20 mouse cellular contexts compared by ENCODE assay signal in genomic region chr14:121552586-121552985, GRCm38 (mm10). TPM values are rescaled to one million over a fixed set of nuclear protein-coding genes. Genes with fewer than 3 reads are reported as not detected.
A peak's percentile ranks its signal among the peaks of the same experiment; 100 is the strongest.
DNase-seq lines count a peak whose midpoint lies in the region; ATAC-seq and TF ChIP-seq lines count a peak whose summit lies in the region.
"Had no signal": no experiment of that assay in that cellular context is flagged by ENCODE, and none has a peak within 500 bp of the region (broad histone marks: within the 10 kb centered on the region; RNA-seq: fewer than 3 reads in every experiment).

No protein-coding gene starts in this region.

- no peak overlapping the region for H3K4me2 ChIP-seq in forebrain, embryonic 15.5 days (replicated peaks)
- H3K4me2 ChIP-seq: forebrain, embryonic 13.5 days; heart, embryonic 11.5 days; heart, embryonic 15.5 days; hindbrain, embryonic 15.5 days had no signal

- 0 out of 2 replicates have a peak overlapping the region, but pooled peaks have one; percentile 8 for H3K27ac ChIP-seq in brown adipose tissue, adult 24 weeks (replicated peaks; ENCODE audit: low read depth, low read length)
- H3K27ac ChIP-seq in thymus, adult 2 months (ENCODE audit: control insufficient read depth, insufficient read depth, low read length), result peak overlapping the region; percentile 42; the same call in 1 of the 2 replicates
- H3K27ac ChIP-seq in forebrain, embryonic 15.5 days (replicated peaks), result no peak overlapping the region
- H3K27ac ChIP-seq: embryonic facial prominence, embryonic 10.5 days; forebrain, embryonic 13.5 days; heart, adult 2 months; heart, embryonic 15.5 days; hindbrain, embryonic 15.5 days had no signal

- H3K9ac ChIP-seq in forebrain, embryonic 15.5 days (replicated peaks), result no peak overlapping the region
- H3K9ac ChIP-seq: forebrain, embryonic 13.5 days; heart, embryonic 15.5 days; hindbrain, embryonic 15.5 days had no signal

- TF ChIP-seq POLR2A in thymus, adult 2 months (IDR thresholded peaks at IDR 0.05; ENCODE audit: control insufficient read depth, extremely low read depth, insufficient read depth, low read length, poor library complexity), result no peak

- WGBS in thymus, adult 2 months, result 21% methylated on average over 5 of the region's 5 CpGs
- WGBS in forebrain, embryonic 15.5 days, result 79% methylated on average over 5 of the region's 5 CpGs

- DNase-seq in CD8-positive naive resting alpha-beta T cell, adult 2 months (ENCODE audit: low read depth in 2 of 2, low spot score in 2 of 2), result peak; percentile 43 to 53
- DNase-seq in thymus, adult 2 months, result peak; percentile 40
- peak; percentile 41 for DNase-seq in thymus, postnatal 25 days
- no peak for DNase-seq in cerebellum, adult 8-10 months
- DNase-seq in frontal cortex, postnatal 10 days (ENCODE audit: low spot score in 2 of 2), result no peak
- DNase-seq in natural killer cell, adult 2 months (ENCODE audit: low spot score in 2 of 2), result no peak
- DNase-seq: adrenal gland, postnatal 10 days; cerebellum, adult 11-12 months; cerebellum, adult 9-11 months; cerebellum, postnatal 36 days; gastrocnemius, postnatal 14 days; heart, adult 2 months; heart, postnatal 36 days had no signal

- 0 out of 2 replicates have a peak, but pooled peaks cover 2% of the 10 kb centered on the region for H3K4me1 ChIP-seq in brown adipose tissue, adult 24 weeks (ENCODE audit: control insufficient read depth, insufficient read depth, insufficient read length, low read length)
- H3K4me1 ChIP-seq in thymus, adult 2 months (replicated peaks; ENCODE audit: control insufficient read depth, insufficient read depth, low read length), result peaks cover 17% of the 10 kb centered on the region
- H3K4me1 ChIP-seq in forebrain, embryonic 15.5 days, result no peaks in the 10 kb centered on the region
- H3K4me1 ChIP-seq: forebrain, embryonic 13.5 days; hindbrain, embryonic 15.5 days had no signal

- H3K4me3 ChIP-seq in brown adipose tissue, adult 24 weeks (ENCODE audit: insufficient read depth, low read depth, low read length), result no peak overlapping the region
- no peak overlapping the region for H3K4me3 ChIP-seq in thymus, adult 2 months (ENCODE audit: control insufficient read depth, insufficient read depth, low read length)
- no peak overlapping the region for H3K4me3 ChIP-seq in forebrain, embryonic 15.5 days
- H3K4me3 ChIP-seq: embryonic facial prominence, embryonic 10.5 days; forebrain, embryonic 13.5 days; heart, adult 2 months; heart, embryonic 15.5 days; hindbrain, embryonic 15.5 days had no signal

- no peaks in the 10 kb centered on the region for H3K9me3 ChIP-seq in forebrain, embryonic 15.5 days
- H3K9me3 ChIP-seq: embryonic facial prominence, embryonic 10.5 days; forebrain, embryonic 13.5 days; heart, embryonic 15.5 days; hindbrain, embryonic 15.5 days had no signal

- H3K27me3 ChIP-seq in thymus, adult 2 months (ENCODE audit: control insufficient read depth, insufficient read depth, low read length), result no peaks in the 10 kb centered on the region
- H3K27me3 ChIP-seq in forebrain, embryonic 15.5 days, result no peaks in the 10 kb centered on the region
- H3K27me3 ChIP-seq: forebrain, embryonic 13.5 days; heart, embryonic 15.5 days; hindbrain, embryonic 15.5 days had no signal

- no peak for ATAC-seq in forebrain, embryonic 15.5 days (replicated peaks)
- ATAC-seq: forebrain, embryonic 13.5 days had no signal

- TF ChIP-seq CTCF in thymus, adult 2 months (IDR thresholded peaks at IDR 0.05; ENCODE audit: borderline replicate concordance, control insufficient read depth, extremely low read depth, insufficient read depth, low read length, poor library complexity), result no peak

- H3K36me3 ChIP-seq in thymus, adult 2 months (ENCODE audit: control insufficient read depth, insufficient read depth, low read length), result no peaks in the 10 kb centered on the region
- no peaks in the 10 kb centered on the region for H3K36me3 ChIP-seq in forebrain, embryonic 15.5 days
- H3K36me3 ChIP-seq: heart, embryonic 15.5 days had no signal

RNA-seq across cellular contexts. Expression of gene Slc15a1, which starts 47.5 kb away (rescaled TPM):
- not detected in 2 replicates for polyA plus RNA-seq in brown adipose tissue, adult 24 weeks (2012; ENCODE audit: insufficient read depth, insufficient read length, missing spikeins)
- polyA plus RNA-seq in thymus, adult 2 months (2012; rRNA removed), result 2.0 and 2.4 TPM in 2 replicates
- polyA plus RNA-seq in forebrain, embryonic 15.5 days (2015; fragmentation: Nextera tagmentation; extraction: Ambion mirVana), result not detected in 2 replicates
- polyA plus RNA-seq: forebrain, embryonic 13.5 days; heart, adult 2 months; heart, embryonic 11.5 days had no signal

Comparison
In these comparisons a context has a peak if more than half of its experiments do, and no peak if none do; other contexts are left out.
1. DNase-seq: peak in CD8-positive naive resting alpha-beta T cell, adult 2 months (2 of 2), thymus, adult 2 months (single experiment) and thymus, postnatal 25 days (single experiment); none in cerebellum, adult 8-10 months (single experiment), frontal cortex, postnatal 10 days (0 of 2) and natural killer cell, adult 2 months (0 of 2).